Mouse (Mus musculus) intestine, postnatal 0 days (tissue): ENCODE data around the gene Ncln. TPM values are rescaled to one million over a fixed set of nuclear protein-coding genes. Genes with fewer than 3 reads are reported as not detected.

Experiments
- ATAC-seq: fragments of 200-750 bp; cut with Nextera tagmentation; 2 replicates; pipeline ENCODE4 v1.8.0; 2017; ENCODE audit warnings: mild to moderate bottlenecking, moderate TSS enrichment, moderate library complexity
- H3K27ac ChIP-seq: fragments of 300-500 bp; sonication (generic); 2 replicates; pipeline ENCODE4 v1.5.1; 2014; ENCODE audit warnings: mild to moderate bottlenecking, low read depth, low read length, moderate library complexity
- H3K27me3 ChIP-seq: fragments of 300-500 bp; sonication (generic); replicated peaks from 2 replicates; pipeline ENCODE4 v1.6.1; 2014; ENCODE audit warnings: low read length, mixed read lengths; ENCODE audit not compliant: control insufficient read depth, insufficient read depth
- H3K36me3 ChIP-seq: fragments of 300-500 bp; sonication (generic); 2 replicates; pipeline ENCODE4 v1.6.1; 2014; ENCODE audit warnings: mild to moderate bottlenecking, moderate library complexity; ENCODE audit not compliant: control insufficient read depth, insufficient read depth
- H3K4me1 ChIP-seq: fragments of 300-500 bp; sonication (generic); replicated peaks from 2 replicates; pipeline ENCODE4 v1.6.1; 2014; ENCODE audit warnings: antibody characterized with exemption, low read length, mixed read lengths; ENCODE audit not compliant: control insufficient read depth, insufficient read depth
- H3K4me2 ChIP-seq: fragments of 300-500 bp; sonication (generic); replicated peaks from 2 replicates; pipeline ENCODE4 v1.6.1; 2014; ENCODE audit warnings: low read depth, mild to moderate bottlenecking, moderate library complexity
- H3K4me3 ChIP-seq: fragments of 300-500 bp; sonication (generic); 2 replicates; pipeline ENCODE4 v1.5.1; 2014; ENCODE audit warnings: low read depth, low read length
- H3K9ac ChIP-seq: fragments of 300-500 bp; sonication (generic); 2 replicates; pipeline ENCODE4 v1.6.1; 2014; ENCODE audit warnings: mild to moderate bottlenecking, low read depth, low read length
- H3K9me3 ChIP-seq: fragments of 300-500 bp; sonication (generic); 2 replicates; pipeline ENCODE4 v1.6.1; 2016; ENCODE audit warnings: mixed run types; ENCODE audit not compliant: control insufficient read depth
- CTCF ChIP-seq: sonication (generic); IDR thresholded peaks from 2 replicates; pipeline ENCODE4 v1.5.1; 2016; ENCODE audit warnings: low read depth, mild to moderate bottlenecking, control low read depth, antibody characterized with exemption, moderate library complexity
- WGBS: fragments of 180-500 bp; shearing (Covaris S2); extraction: QIAGEN DNeasy Blood & Tissue Kit; methylation state at CpG from one replicate; pipeline ENCODE4 v1.1.7; 2014; 5-methylcytosine and 5-hydroxymethylcytosine counted together
- polyA plus RNA-seq: library from polyadenylated mRNA; unstranded; fragments of >200 nt; fragmentation: Nextera tagmentation; extraction: Ambion mirVana; gene quantifications from 2 replicates; pipeline ENCODE4 v1.2.1, GENCODE M21; 2015

Gene Ncln
- polyA plus RNA-seq, 1 experiment from 2014 or later: 58.6 TPM

- no peak overlapping the region for H3K4me3 ChIP-seq
- H3K36me3 ChIP-seq: no peaks in the 10 kb centered on the region
- 85% methylated on average over 16 of the region's 16 CpGs for WGBS
- no peak overlapping the region for H3K9ac ChIP-seq
- H3K27ac ChIP-seq: no peak overlapping the region
- peaks cover 4% of the 10 kb centered on the region for H3K4me1 ChIP-seq
- no peak for ATAC-seq
- H3K27me3 ChIP-seq: peaks cover 29% of the 10 kb centered on the region
- no peak for TF ChIP-seq CTCF
- no peaks in the 10 kb centered on the region for H3K9me3 ChIP-seq
- no peak overlapping the region for H3K4me2 ChIP-seq
Observed at GRCm38 (mm10) chr10:81467670-81468235, 28.4 kb downstream of the Ncln start.

- peaks cover 4% of the 10 kb centered on the region for H3K4me1 ChIP-seq
- H3K9ac ChIP-seq: no peak overlapping the region
- 49% methylated on average over 14 of the region's 14 CpGs for WGBS
- H3K9me3 ChIP-seq: no peaks in the 10 kb centered on the region
- H3K36me3 ChIP-seq: no peaks in the 10 kb centered on the region
- no peak overlapping the region for H3K27ac ChIP-seq
- H3K27me3 ChIP-seq: peaks cover 34% of the 10 kb centered on the region
- no peak for ATAC-seq
- H3K4me2 ChIP-seq: no peak overlapping the region
- no peak for TF ChIP-seq CTCF
- H3K4me3 ChIP-seq: no peak overlapping the region
Observed at GRCm38 (mm10) chr10:81466881-81467280, 29.3 kb downstream of the Ncln start.

GRCm38 (mm10) chr10:81466066-81466465 lies 30.1 kb downstream of the Ncln start:
- ATAC-seq: no peak
- H3K9ac ChIP-seq: no peak overlapping the region
- no peaks in the 10 kb centered on the region for H3K9me3 ChIP-seq
- no peak overlapping the region for H3K4me2 ChIP-seq
- H3K36me3 ChIP-seq: no peaks in the 10 kb centered on the region
- no peak overlapping the region for H3K4me3 ChIP-seq
- no peak for TF ChIP-seq CTCF
- 77% methylated on average over 2 of the region's 2 CpGs for WGBS
- H3K27ac ChIP-seq: no peak overlapping the region
- peaks cover 4% of the 10 kb centered on the region for H3K4me1 ChIP-seq
- H3K27me3 ChIP-seq: peaks cover 40% of the 10 kb centered on the region

- peak; percentile 19; the same call in 1 of the 2 replicates for TF ChIP-seq CTCF
- WGBS: 3% methylated on average over 5 of the region's 5 CpGs
- Histone ChIP-seq H3K27me3 (peaks cover 41% of the 10 kb centered on the region), H3K27ac (no peak overlapping the region), H3K4me1 (peaks cover 4% of the 10 kb centered on the region), H3K9me3 (no peaks in the 10 kb centered on the region), H3K9ac (no peak overlapping the region), H3K4me3 (no peak overlapping the region), H3K4me2 (peak overlapping the region; percentile 57; the same call in 1 of the 2 replicates), H3K36me3 (no peaks in the 10 kb centered on the region)
- ATAC-seq: peak; percentile 25; the same call in 1 of the 2 replicates
Observed at GRCm38 (mm10) chr10:81465265-81465645, 30.9 kb downstream of the Ncln start.

- no peak for TF ChIP-seq CTCF
- Histone ChIP-seq H3K27ac (no peak overlapping the region), H3K4me1 (peaks cover 4% of the 10 kb centered on the region), H3K4me3 (peak overlapping the region; percentile 24), H3K4me2 (peak overlapping the region; percentile 57), H3K9ac (no peak overlapping the region), H3K36me3 (no peaks in the 10 kb centered on the region), H3K9me3 (no peaks in the 10 kb centered on the region), H3K27me3 (peaks cover 47% of the 10 kb centered on the region)
- ATAC-seq: peak; percentile 89
- under 1% methylated on average over 31 of the region's 33 CpGs for WGBS
Observed at GRCm38 (mm10) chr10:81464405-81465264, 31.6 kb downstream of the Ncln start.

- Histone ChIP-seq H3K4me1 (peaks cover 4% of the 10 kb centered on the region), H3K27me3 (peaks cover 53% of the 10 kb centered on the region), H3K4me3 (no peak overlapping the region), H3K9ac (no peak overlapping the region), H3K36me3 (no peaks in the 10 kb centered on the region), H3K27ac (no peak overlapping the region), H3K9me3 (no peaks in the 10 kb centered on the region), H3K4me2 (no peak overlapping the region)
- 64% methylated on average over 4 of the region's 4 CpGs for WGBS
- no peak for ATAC-seq
- no peak for TF ChIP-seq CTCF
Observed at GRCm38 (mm10) chr10:81463531-81463930, 32.7 kb downstream of the Ncln start.
